Mouse (Mus musculus) midbrain, embryonic 15.5 days (tissue): ENCODE measurements around the gene Aarsd1. TPM values are rescaled to one million over a fixed set of nuclear protein-coding genes. Genes with fewer than 3 reads are reported as not detected.
"Not testable (repeated sequence)": the region's sequence is repeated elsewhere in the genome, so short reads cannot be mapped to it uniquely, and the experiment has no call there.

Source experiments
- ATAC-seq: fragments of 200-750 bp; cut with Nextera tagmentation; replicated peaks from 2 replicates; pipeline ENCODE4 v1.8.0; 2017; ENCODE audit warnings: moderate TSS enrichment
- H3K27ac ChIP-seq: fragments of 300-500 bp; sonication (generic); 2 replicates; pipeline ENCODE4 v1.5.1; 2015; ENCODE audit warnings: mild to moderate bottlenecking, inconsistent platforms
- H3K27me3 ChIP-seq: fragments of 300-500 bp; sonication (generic); replicated peaks from 2 replicates; pipeline ENCODE4 v1.6.1; 2015; ENCODE audit warnings: inconsistent platforms
- H3K36me3 ChIP-seq: fragments of 300-500 bp; sonication (generic); replicated peaks from 2 replicates; pipeline ENCODE4 v1.6.1; 2015; ENCODE audit warnings: inconsistent platforms
- H3K4me1 ChIP-seq: fragments of 300-500 bp; sonication (generic); 2 replicates; pipeline ENCODE4 v1.6.1; 2015; ENCODE audit warnings: inconsistent platforms
- H3K4me2 ChIP-seq: fragments of 300-500 bp; sonication (generic); 2 replicates; pipeline ENCODE4 v1.6.1; 2015; ENCODE audit warnings: inconsistent platforms, mild to moderate bottlenecking, moderate library complexity
- H3K4me3 ChIP-seq: fragments of 300-500 bp; sonication (generic); 2 replicates; pipeline ENCODE4 v1.5.1; 2015; ENCODE audit warnings: mild to moderate bottlenecking, inconsistent platforms
- H3K9ac ChIP-seq: fragments of 300-500 bp; sonication (generic); 2 replicates; pipeline ENCODE4 v1.6.1; 2015; ENCODE audit warnings: mild to moderate bottlenecking, inconsistent platforms
- H3K9me3 ChIP-seq: fragments of 300-500 bp; sonication (generic); 2 replicates; pipeline ENCODE4 v1.6.1; 2016; ENCODE audit warnings: inconsistent platforms
- WGBS: fragments of 180-500 bp; shearing (Covaris S2); methylation state at CpG from one replicate; pipeline ENCODE4 v1.1.7; 2015; ENCODE audit warnings: mixed read lengths; 5-methylcytosine and 5-hydroxymethylcytosine counted together
- polyA plus RNA-seq: library from polyadenylated mRNA; unstranded; fragments of >200 nt; fragmentation: Nextera tagmentation; extraction: Ambion mirVana; gene quantifications from 2 replicates; pipeline ENCODE4 v1.2.1, GENCODE M21; 2015

Gene Aarsd1
- polyA plus RNA-seq = 103 and 108 TPM in 2 replicates

GRCm38 (mm10) chr11:101417101-101417855 lies at the start of gene Aarsd1:
TSS of gene Aarsd1 (minus strand) at chr11:101417615.
- Histone ChIP-seq H3K4me1 (peaks cover 8% of the 10 kb centered on the region), H3K27ac (peak within 1 kb of the TSS; percentile 90), H3K36me3 (peaks cover 4% of the 10 kb centered on the region; the same call in 1 of the 2 replicates), H3K9ac (peak within 1 kb of the TSS; percentile 90), H3K27me3 (no peaks in the 10 kb centered on the region), H3K4me2 (peak within 1 kb of the TSS; percentile 66), H3K9me3 (no peaks in the 10 kb centered on the region), H3K4me3 (peak within 1 kb of the TSS; percentile 92)
- ATAC-seq = peak; percentile 89
- under 1% methylated on average over 44 of the region's 45 CpGs for WGBS

- not testable (repeated sequence) for H3K9ac ChIP-seq, H3K27ac ChIP-seq, H3K27me3 ChIP-seq, ATAC-seq, H3K9me3 ChIP-seq
- 63% methylated on average over 5 of the region's 5 CpGs for WGBS
- Histone ChIP-seq H3K36me3 (peaks cover 10% of the 10 kb centered on the region), H3K4me1 (peaks cover 61% of the 10 kb centered on the region), H3K4me3 (peak overlapping the region; percentile 69), H3K4me2 (peak overlapping the region; percentile 86)
Measured at GRCm38 (mm10) chr11:101466552-101466950, 49.1 kb upstream of the Aarsd1 start.

GRCm38 (mm10) chr11:101465869-101466551 lies 48.6 kb upstream of the Aarsd1 start, which contains the start of gene Vat1:
TSS of gene Vat1 (minus strand) at chr11:101466230.
- Histone ChIP-seq H3K4me1 (peaks cover 62% of the 10 kb centered on the region), H3K36me3 (peaks cover 16% of the 10 kb centered on the region), H3K9me3 (no peaks in the 10 kb centered on the region), H3K27ac (peak within 1 kb of the TSS; percentile 90), H3K4me3 (peak within 1 kb of the TSS; percentile 69), H3K4me2 (peak within 1 kb of the TSS; percentile 86), H3K27me3 (no peaks in the 10 kb centered on the region), H3K9ac (peak within 1 kb of the TSS; percentile 80)
- ATAC-seq = peak; percentile 76
- 2% methylated on average over 60 of the region's 60 CpGs for WGBS

GRCm38 (mm10) chr11:101465101-101465868 lies 47.9 kb upstream of the Aarsd1 start:
- peaks cover 62% of the 10 kb centered on the region for H3K4me1 ChIP-seq

GRCm38 (mm10) chr11:101464211-101465100 lies 47.0 kb upstream of the Aarsd1 start, which contains the start of gene Rnd2:
TSS of gene Rnd2 (plus strand) at chr11:101464999.
- Histone ChIP-seq H3K27ac (peak within 1 kb of the TSS; percentile 90), H3K4me3 (peak within 1 kb of the TSS; percentile 69), H3K9me3 (no peaks in the 10 kb centered on the region), H3K9ac (peak within 1 kb of the TSS; percentile 80), H3K27me3 (no peaks in the 10 kb centered on the region), H3K4me2 (peak within 1 kb of the TSS; percentile 86), H3K36me3 (peaks cover 23% of the 10 kb centered on the region), H3K4me1 (peaks cover 56% of the 10 kb centered on the region)
- 13% methylated on average over 12 of the region's 12 CpGs for WGBS
- peak; percentile 2; the same call in 1 of the 2 replicates for ATAC-seq

More at GRCm38 (mm10) chr11:101465101-101465868, 47.9 kb upstream of the Aarsd1 start:
- H3K27me3 ChIP-seq = no peaks in the 10 kb centered on the region
- H3K4me2 ChIP-seq = peak overlapping the region; percentile 86
- peak overlapping the region; percentile 90 for H3K27ac ChIP-seq
- peak overlapping the region; percentile 80 for H3K9ac ChIP-seq
- under 1% methylated on average over 51 of the region's 51 CpGs for WGBS
- H3K9me3 ChIP-seq = no peaks in the 10 kb centered on the region
- ATAC-seq = peak; percentile 51
- peak overlapping the region; percentile 69 for H3K4me3 ChIP-seq
- H3K36me3 ChIP-seq = peaks cover 19% of the 10 kb centered on the region

- Histone ChIP-seq H3K4me3 (peak overlapping the region; percentile 69), H3K36me3 (peaks cover 30% of the 10 kb centered on the region), H3K4me1 (peaks cover 50% of the 10 kb centered on the region), H3K9me3 (no peaks in the 10 kb centered on the region), H3K9ac (peak overlapping the region; percentile 80; the same call in 1 of the 2 replicates), H3K4me2 (peak overlapping the region; percentile 86), H3K27ac (peak overlapping the region; percentile 90), H3K27me3 (no peaks in the 10 kb centered on the region)
- WGBS = 21% methylated on average over 13 of the region's 13 CpGs
- ATAC-seq = 0 out of 2 replicates have a peak, but pooled peaks have one; percentile 34
Measured at GRCm38 (mm10) chr11:101462583-101463440, 45.4 kb upstream of the Aarsd1 start.

GRCm38 (mm10) chr11:101462141-101462540 lies 44.7 kb upstream of the Aarsd1 start:
- H3K27ac ChIP-seq = peak overlapping the region; percentile 90
- H3K4me3 ChIP-seq = 0 out of 2 replicates have a peak overlapping the region, but pooled peaks have one; percentile 69
- H3K27me3 ChIP-seq = no peaks in the 10 kb centered on the region
- 53% methylated on average over 14 of the region's 14 CpGs for WGBS
- no peak for ATAC-seq
- H3K4me1 ChIP-seq = peaks cover 45% of the 10 kb centered on the region
- no peak overlapping the region for H3K9ac ChIP-seq
- no peaks in the 10 kb centered on the region for H3K9me3 ChIP-seq
- peaks cover 37% of the 10 kb centered on the region for H3K36me3 ChIP-seq
- H3K4me2 ChIP-seq = peak overlapping the region; percentile 86

- H3K4me2 ChIP-seq = no peak overlapping the region
- no peak overlapping the region for H3K9ac ChIP-seq
- no peaks in the 10 kb centered on the region for H3K9me3 ChIP-seq
- no peak overlapping the region for H3K4me3 ChIP-seq
- peaks cover 34% of the 10 kb centered on the region for H3K4me1 ChIP-seq
- ATAC-seq = no peak
- H3K27me3 ChIP-seq = no peaks in the 10 kb centered on the region
- H3K27ac ChIP-seq = no peak overlapping the region
- peaks cover 42% of the 10 kb centered on the region for H3K36me3 ChIP-seq
- WGBS = 89% methylated on average over 15 of the region's 15 CpGs
Measured at GRCm38 (mm10) chr11:101460321-101460720, 42.9 kb upstream of the Aarsd1 start.

- no peak overlapping the region for H3K4me2 ChIP-seq
- H3K36me3 ChIP-seq = peaks cover 42% of the 10 kb centered on the region
- no peak for ATAC-seq
- no peaks in the 10 kb centered on the region for H3K27me3 ChIP-seq
- WGBS = 48% methylated on average over 6 of the region's 6 CpGs
- H3K4me1 ChIP-seq = peaks cover 33% of the 10 kb centered on the region
- H3K27ac ChIP-seq = no peak overlapping the region
- H3K9me3 ChIP-seq = no peaks in the 10 kb centered on the region
- H3K9ac ChIP-seq = no peak overlapping the region
- no peak overlapping the region for H3K4me3 ChIP-seq
Measured at GRCm38 (mm10) chr11:101459716-101460115, 42.3 kb upstream of the Aarsd1 start.

GRCm38 (mm10) chr11:101458217-101458616 lies 40.8 kb upstream of the Aarsd1 start:
- Histone ChIP-seq H3K9me3 (no peaks in the 10 kb centered on the region), H3K4me3 (no peak overlapping the region), H3K27me3 (no peaks in the 10 kb centered on the region), H3K9ac (no peak overlapping the region), H3K4me2 (no peak overlapping the region), H3K4me1 (peaks cover 18% of the 10 kb centered on the region), H3K27ac (no peak overlapping the region), H3K36me3 (peaks cover 42% of the 10 kb centered on the region)
- WGBS = 82% methylated on average over 12 of the region's 12 CpGs
- ATAC-seq = no peak
